Mouse (Mus musculus) liver, embryonic 12.5 days (tissue): ENCODE data around the gene Arl3. TPM values are rescaled to one million over a fixed set of nuclear protein-coding genes. Genes with fewer than 3 reads are reported as not detected.
A peak's percentile ranks its signal among the peaks of the same experiment; 100 is the strongest.

Source experiments
- ATAC-seq: fragments of 200-750 bp; cut with Nextera tagmentation; 2 replicates; pipeline ENCODE4 v1.8.0; 2017; ENCODE audit warnings: moderate number of reproducible peaks, mild to moderate bottlenecking, moderate library complexity
- H3K27ac ChIP-seq: fragments of 300-500 bp; sonication (generic); 2 replicates; pipeline ENCODE4 v1.5.1; 2016; ENCODE audit warnings: mild to moderate bottlenecking
- H3K27me3 ChIP-seq: fragments of 300-500 bp; sonication (generic); replicated peaks from 2 replicates; pipeline ENCODE4 v1.6.1; 2016; ENCODE audit warnings: mild to moderate bottlenecking, moderate library complexity
- H3K36me3 ChIP-seq: fragments of 300-500 bp; sonication (generic); 2 replicates; pipeline ENCODE4 v1.6.1; 2016; ENCODE audit warnings: mild to moderate bottlenecking, moderate library complexity
- H3K4me1 ChIP-seq: fragments of 300-500 bp; sonication (generic); 2 replicates; pipeline ENCODE4 v1.6.1; 2016
- H3K4me2 ChIP-seq: fragments of 300-500 bp; sonication (generic); 2 replicates; pipeline ENCODE4 v1.6.1; 2016; ENCODE audit warnings: mild to moderate bottlenecking, moderate library complexity
- H3K4me3 ChIP-seq: fragments of 300-500 bp; sonication (generic); 2 replicates; pipeline ENCODE4 v1.5.1; 2016; ENCODE audit warnings: mild to moderate bottlenecking, moderate library complexity
- H3K9ac ChIP-seq: fragments of 300-500 bp; sonication (generic); 2 replicates; pipeline ENCODE4 v1.6.1; 2016; ENCODE audit warnings: mild to moderate bottlenecking, moderate library complexity
- H3K9me3 ChIP-seq: fragments of 300-500 bp; sonication (generic); replicated peaks from 2 replicates; pipeline ENCODE4 v1.6.1; 2016; ENCODE audit warnings: mild to moderate bottlenecking, moderate library complexity
- WGBS: fragments of 180-500 bp; shearing (Covaris S2); methylation state at CpG from one replicate; pipeline ENCODE4 v1.1.7; 2016; ENCODE audit not compliant: insufficient replicate concordance; 5-methylcytosine and 5-hydroxymethylcytosine counted together
- polyA plus RNA-seq: library from polyadenylated mRNA; unstranded; fragments of >200 nt; fragmentation: Nextera tagmentation; extraction: Ambion mirVana; gene quantifications from 2 replicates; pipeline ENCODE4 v1.2.1, GENCODE M21; 2016

The Arl3 gene
- polyA plus RNA-seq, 1 experiment from 2014 or later = 37.2 TPM

DNA sequence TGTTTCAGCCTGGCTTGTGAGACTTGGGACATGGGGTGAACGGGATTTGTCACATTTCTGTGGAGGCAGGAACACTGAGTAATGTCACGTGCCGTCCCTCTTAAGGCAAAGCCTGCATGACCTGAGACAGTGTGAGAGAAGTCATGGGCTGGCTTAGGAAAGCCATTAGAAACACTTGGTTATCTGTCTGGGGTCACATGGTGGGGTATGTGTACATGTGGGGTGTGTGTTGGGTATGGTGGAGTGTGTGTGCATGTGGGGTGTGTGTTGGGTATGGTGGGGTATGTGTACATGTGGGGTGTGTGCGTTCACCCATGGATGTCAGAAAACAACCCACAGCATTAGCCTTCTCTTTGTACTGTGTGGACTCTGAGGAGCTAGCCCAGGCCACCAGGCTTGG is 22.6 kb downstream of the Arl3 start:
- ATAC-seq = no peak; the same call in 1 of the 2 replicates
- 80% methylated on average over 4 of the region's 4 CpGs for WGBS
- Histone ChIP-seq H3K4me2 (no peak overlapping the region), H3K9me3 (no peaks in the 10 kb centered on the region), H3K27ac (no peak overlapping the region), H3K36me3 (peaks cover 35% of the 10 kb centered on the region), H3K4me1 (peaks cover 34% of the 10 kb centered on the region), H3K4me3 (no peak overlapping the region), H3K27me3 (no peaks in the 10 kb centered on the region), H3K9ac (no peak overlapping the region)

DNA sequence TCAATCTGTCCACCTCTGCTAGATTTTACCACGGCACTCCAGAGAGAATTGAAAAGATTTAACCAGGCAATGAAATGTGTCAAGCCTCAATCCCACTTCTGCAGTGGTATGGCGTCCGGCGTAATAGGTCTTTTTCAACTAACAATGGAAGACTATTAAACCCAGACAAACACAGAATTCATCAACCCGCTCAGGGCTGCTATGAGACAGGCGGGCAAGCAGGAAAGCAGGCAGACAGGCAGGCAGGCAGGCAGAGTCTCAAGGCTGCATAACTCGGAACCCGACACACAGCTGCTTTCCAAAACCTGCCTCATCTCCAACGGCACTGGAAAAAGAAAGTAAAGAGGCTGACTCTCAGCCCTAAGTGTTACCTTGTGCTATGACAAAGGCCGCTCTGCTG is 24.9 kb downstream of the Arl3 start:
- H3K9ac ChIP-seq = no peak overlapping the region
- H3K4me1 ChIP-seq = peaks cover 16% of the 10 kb centered on the region
- ATAC-seq = no peak
- H3K27ac ChIP-seq = no peak overlapping the region
- H3K9me3 ChIP-seq = no peaks in the 10 kb centered on the region
- no peak overlapping the region for H3K4me2 ChIP-seq
- H3K4me3 ChIP-seq = no peak overlapping the region
- 86% methylated on average over 10 of the region's 10 CpGs for WGBS
- no peaks in the 10 kb centered on the region for H3K27me3 ChIP-seq
- H3K36me3 ChIP-seq = peaks cover 35% of the 10 kb centered on the region

DNA sequence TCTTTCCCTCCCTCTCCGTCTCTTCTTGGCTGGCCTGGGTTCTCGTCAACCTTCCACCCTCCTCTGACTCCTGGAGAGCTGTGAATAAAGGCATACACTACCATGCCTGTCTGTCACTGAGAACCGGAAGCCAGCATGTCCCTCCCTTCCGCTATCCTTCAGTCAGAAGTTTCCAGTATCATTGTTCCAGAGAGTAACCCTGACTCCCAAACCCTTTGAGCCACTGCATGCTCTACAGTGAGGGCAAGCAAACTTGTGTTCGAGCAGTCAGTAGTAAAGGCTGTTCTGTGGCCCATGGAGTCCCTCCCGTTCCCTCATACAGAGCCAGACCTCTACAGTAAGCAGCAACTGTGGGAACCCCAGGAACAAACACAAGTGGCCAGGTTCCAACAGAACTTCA is 25.4 kb downstream of the Arl3 start:
- Histone ChIP-seq H3K9me3 (no peaks in the 10 kb centered on the region), H3K4me1 (peaks cover 10% of the 10 kb centered on the region), H3K27me3 (no peaks in the 10 kb centered on the region), H3K4me3 (no peak overlapping the region), H3K4me2 (no peak overlapping the region), H3K36me3 (peaks cover 35% of the 10 kb centered on the region), H3K9ac (peak overlapping the region; percentile 30; the same call in 1 of the 2 replicates), H3K27ac (no peak overlapping the region)
- WGBS = 75% methylated on average over 6 of the region's 6 CpGs
- ATAC-seq = no peak

DNA sequence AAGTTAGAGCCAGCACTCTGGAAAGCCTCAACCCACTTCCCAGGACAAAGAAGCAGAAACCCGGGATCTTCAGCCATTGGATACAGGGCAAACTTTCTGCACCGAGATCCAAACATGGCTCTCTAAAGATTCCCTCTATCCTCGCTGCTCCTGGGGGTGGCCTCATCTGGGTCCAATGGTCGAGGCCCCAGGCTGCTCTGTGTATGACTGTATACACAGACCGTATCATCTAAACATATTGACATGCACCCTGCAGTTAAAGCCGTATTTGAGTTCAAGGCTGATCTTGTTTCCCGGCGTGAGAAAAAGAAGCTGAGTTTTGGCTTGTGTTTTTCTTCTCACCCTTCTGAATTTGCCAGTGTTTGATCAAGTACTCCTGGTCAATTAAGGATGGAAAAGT is 30.2 kb downstream of the Arl3 start:
- no peak overlapping the region for H3K4me3 ChIP-seq
- H3K9ac ChIP-seq = no peak overlapping the region
- H3K4me1 ChIP-seq = peaks cover 15% of the 10 kb centered on the region
- H3K36me3 ChIP-seq = peaks cover 13% of the 10 kb centered on the region; the same call in 1 of the 2 replicates
- H3K27me3 ChIP-seq = no peaks in the 10 kb centered on the region
- H3K27ac ChIP-seq = no peak overlapping the region; the same call in 1 of the 2 replicates
- no peak overlapping the region for H3K4me2 ChIP-seq
- H3K9me3 ChIP-seq = no peaks in the 10 kb centered on the region
- no peak for ATAC-seq
- 73% methylated on average over 8 of the region's 8 CpGs for WGBS

DNA sequence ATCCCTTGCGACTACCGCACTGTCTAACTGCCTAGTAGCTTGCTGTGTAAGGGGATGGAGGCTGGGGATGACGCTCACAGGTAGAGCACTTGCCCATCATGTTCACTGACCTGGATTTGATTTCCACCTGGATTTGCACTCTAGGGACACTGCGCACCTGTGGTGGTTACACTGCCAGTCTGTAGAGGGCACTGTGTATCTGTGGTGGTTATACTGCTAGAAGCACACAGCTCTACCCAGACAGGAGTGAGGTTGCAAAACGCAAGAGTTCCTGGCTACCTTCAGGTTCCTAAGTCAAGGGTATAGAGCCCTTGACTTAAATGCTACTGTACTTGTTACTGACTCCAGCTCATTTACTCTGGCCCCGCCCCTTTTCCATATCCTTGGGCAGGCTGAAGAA is 34.8 kb downstream of the Arl3 start:
- WGBS = 79% methylated on average over 6 of the region's 6 CpGs
- no peak; the same call in 1 of the 2 replicates for ATAC-seq

DNA sequence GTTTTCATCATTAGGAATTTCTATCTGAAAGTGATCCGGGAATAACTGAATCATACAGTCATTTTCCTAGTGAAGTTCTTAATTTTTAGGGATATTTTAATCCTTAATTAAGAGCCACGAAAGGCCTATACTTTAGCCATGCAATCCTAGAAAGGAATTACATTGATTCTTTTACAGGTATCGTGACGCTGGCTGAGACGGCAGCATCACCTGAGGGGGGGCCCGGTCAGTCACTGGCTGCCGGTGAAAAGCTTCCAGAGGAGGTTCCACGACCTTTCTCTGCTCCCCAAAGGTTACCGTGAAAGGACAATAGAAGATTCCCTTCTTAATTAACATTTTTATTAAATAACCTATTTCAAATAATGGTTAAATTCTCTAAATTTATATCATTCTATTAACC is 35.6 kb downstream of the Arl3 start:
- no peak overlapping the region for H3K4me3 ChIP-seq
- no peaks in the 10 kb centered on the region for H3K27me3 ChIP-seq
- WGBS = 88% methylated on average over 9 of the region's 9 CpGs
- ATAC-seq = no peak
- H3K4me2 ChIP-seq = no peak overlapping the region
- peaks cover 27% of the 10 kb centered on the region for H3K4me1 ChIP-seq
- H3K27ac ChIP-seq = no peak overlapping the region
- H3K9me3 ChIP-seq = no peaks in the 10 kb centered on the region
- no peak overlapping the region for H3K9ac ChIP-seq
- peaks cover 10% of the 10 kb centered on the region; the same call in 1 of the 2 replicates for H3K36me3 ChIP-seq

More for the DNA sequence above, 34.8 kb downstream of the Arl3 start:
- Histone ChIP-seq H3K36me3 (peaks cover 10% of the 10 kb centered on the region; the same call in 1 of the 2 replicates), H3K27me3 (no peaks in the 10 kb centered on the region), H3K4me1 (peaks cover 19% of the 10 kb centered on the region), H3K4me2 (no peak overlapping the region), H3K4me3 (no peak overlapping the region), H3K9ac (no peak overlapping the region), H3K9me3 (no peaks in the 10 kb centered on the region), H3K27ac (no peak overlapping the region)

DNA sequence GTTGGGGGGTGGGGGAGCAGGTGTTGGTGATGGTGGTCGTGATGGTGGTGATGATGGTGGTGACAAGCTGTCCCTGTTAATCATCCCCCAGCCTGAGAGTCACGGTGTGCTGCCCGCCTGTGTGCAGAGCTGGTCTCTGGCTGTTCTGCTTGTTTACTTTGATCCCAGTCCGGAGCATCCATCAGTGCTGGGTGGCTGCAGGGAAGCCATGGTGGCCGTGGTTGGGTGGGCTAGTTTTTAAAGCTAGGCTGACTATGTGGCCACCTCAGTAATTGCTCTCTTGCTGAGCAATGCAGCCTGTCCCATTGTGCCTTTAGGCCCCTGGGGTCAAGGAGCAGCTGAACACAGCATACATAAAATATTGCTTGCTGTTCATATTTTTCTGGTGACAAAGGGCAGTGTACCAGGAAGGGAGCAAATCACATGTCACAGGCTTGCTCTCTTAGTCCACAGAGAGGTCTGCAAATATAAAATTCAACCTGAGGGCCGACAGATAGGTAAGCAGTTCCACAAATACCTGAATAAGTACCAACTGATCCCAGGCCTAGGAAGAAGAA is 38.4 kb downstream of the Arl3 start:
- Histone ChIP-seq H3K9ac (no peak overlapping the region), H3K4me1 (peaks cover 44% of the 10 kb centered on the region), H3K27ac (no peak overlapping the region), H3K36me3 (no peaks in the 10 kb centered on the region), H3K4me2 (no peak overlapping the region), H3K9me3 (no peaks in the 10 kb centered on the region), H3K27me3 (peaks cover 3% of the 10 kb centered on the region; the same call in 1 of the 2 replicates), H3K4me3 (no peak overlapping the region)
- WGBS = 59% methylated on average over 6 of the region's 6 CpGs
- no peak for ATAC-seq

DNA sequence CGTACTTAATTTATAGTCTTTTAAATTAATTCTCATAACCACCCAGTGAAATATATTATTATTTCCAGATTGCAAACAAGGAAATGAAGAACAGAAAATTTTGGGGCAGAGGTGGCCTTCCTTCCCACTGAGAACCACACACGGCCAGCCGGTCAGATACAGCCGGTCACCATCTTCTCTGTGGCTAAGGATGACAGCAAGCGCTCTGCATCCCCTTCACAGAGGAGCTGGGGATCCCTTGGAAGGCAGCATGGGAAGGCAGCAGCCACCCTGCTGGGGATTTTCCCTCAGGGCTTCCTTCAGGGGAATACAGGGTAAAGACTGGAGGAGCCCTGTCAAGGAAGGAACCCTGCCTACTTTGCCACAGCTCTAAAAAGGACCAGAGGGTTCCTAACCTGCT is 39.5 kb downstream of the Arl3 start:
- peaks cover 55% of the 10 kb centered on the region for H3K4me1 ChIP-seq
- no peak overlapping the region for H3K27ac ChIP-seq
- no peak for ATAC-seq
- no peak overlapping the region for H3K4me3 ChIP-seq
- H3K36me3 ChIP-seq = no peaks in the 10 kb centered on the region
- H3K4me2 ChIP-seq = no peak overlapping the region
- no peaks in the 10 kb centered on the region for H3K9me3 ChIP-seq
- H3K9ac ChIP-seq = no peak overlapping the region
- 78% methylated on average over 5 of the region's 5 CpGs for WGBS
- H3K27me3 ChIP-seq = peaks cover 8% of the 10 kb centered on the region

DNA sequence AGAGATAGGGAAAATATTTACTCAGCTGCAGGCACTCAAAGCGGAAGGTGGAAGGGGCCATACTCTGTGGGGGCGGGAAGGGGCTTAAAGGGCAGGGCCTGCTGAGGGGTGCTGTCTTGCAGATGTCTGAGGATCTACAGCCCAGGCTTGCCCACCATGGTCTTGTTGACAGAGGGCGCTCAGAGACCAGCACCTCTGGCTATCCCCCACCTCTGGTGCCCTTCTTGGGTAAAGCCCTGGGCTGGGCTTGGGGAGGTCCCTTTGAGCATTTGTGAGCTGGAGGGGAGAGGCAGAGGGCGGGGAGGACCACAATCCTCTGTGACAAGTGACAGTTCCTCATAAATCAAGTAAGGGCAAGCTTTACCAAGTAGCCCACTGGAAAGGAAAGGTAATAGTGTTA is 39.9 kb downstream of the Arl3 start:
- Histone ChIP-seq H3K36me3 (no peaks in the 10 kb centered on the region), H3K9ac (no peak overlapping the region), H3K4me3 (no peak overlapping the region), H3K4me1 (peaks cover 60% of the 10 kb centered on the region), H3K9me3 (no peaks in the 10 kb centered on the region), H3K27ac (peak overlapping the region; percentile 33; the same call in 1 of the 2 replicates), H3K4me2 (no peak overlapping the region), H3K27me3 (peaks cover 8% of the 10 kb centered on the region)
- ATAC-seq = no peak
- WGBS = 52% methylated on average over 4 of the region's 4 CpGs

DNA sequence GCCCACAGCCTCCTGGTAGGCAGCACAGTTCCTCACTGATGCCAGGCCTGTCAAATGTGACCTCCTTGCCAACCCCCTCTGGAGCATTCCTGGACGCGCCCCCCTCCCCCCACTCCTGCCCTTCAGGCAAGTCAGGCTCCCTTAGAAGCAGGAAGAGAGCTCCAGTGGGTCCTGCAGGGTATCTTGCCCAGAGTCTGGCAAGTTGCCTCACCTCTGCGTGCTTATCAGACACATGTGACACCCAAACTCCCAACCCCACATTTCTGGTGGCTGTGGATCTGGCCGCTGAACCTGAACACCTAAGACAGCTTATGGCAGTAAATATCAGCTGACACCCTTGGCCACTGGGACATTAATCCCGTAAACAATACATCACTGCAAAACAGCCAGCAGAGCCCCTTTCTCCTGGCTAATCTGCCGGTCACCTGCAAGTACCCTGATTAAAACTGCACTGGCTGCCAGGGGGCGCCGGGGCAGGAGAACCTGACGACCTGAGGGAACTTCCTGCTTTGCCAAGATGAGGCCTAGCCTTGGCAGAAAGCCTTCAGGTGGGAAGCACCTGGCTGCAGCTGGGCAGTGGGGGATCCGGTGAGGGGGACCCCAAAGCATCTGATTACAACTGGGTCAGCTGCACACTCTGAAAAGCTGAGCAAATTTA is 40.8 kb downstream of the Arl3 start:
- Histone ChIP-seq H3K36me3 (no peaks in the 10 kb centered on the region), H3K4me1 (peaks cover 63% of the 10 kb centered on the region), H3K9ac (peak overlapping the region; percentile 47; the same call in 1 of the 2 replicates), H3K4me3 (no peak overlapping the region), H3K9me3 (no peaks in the 10 kb centered on the region), H3K27me3 (peaks cover 13% of the 10 kb centered on the region), H3K27ac (peak overlapping the region; percentile 65), H3K4me2 (peak overlapping the region; percentile 41)
- 11% methylated on average over 10 of the region's 10 CpGs for WGBS
- ATAC-seq = peak; percentile 70

DNA sequence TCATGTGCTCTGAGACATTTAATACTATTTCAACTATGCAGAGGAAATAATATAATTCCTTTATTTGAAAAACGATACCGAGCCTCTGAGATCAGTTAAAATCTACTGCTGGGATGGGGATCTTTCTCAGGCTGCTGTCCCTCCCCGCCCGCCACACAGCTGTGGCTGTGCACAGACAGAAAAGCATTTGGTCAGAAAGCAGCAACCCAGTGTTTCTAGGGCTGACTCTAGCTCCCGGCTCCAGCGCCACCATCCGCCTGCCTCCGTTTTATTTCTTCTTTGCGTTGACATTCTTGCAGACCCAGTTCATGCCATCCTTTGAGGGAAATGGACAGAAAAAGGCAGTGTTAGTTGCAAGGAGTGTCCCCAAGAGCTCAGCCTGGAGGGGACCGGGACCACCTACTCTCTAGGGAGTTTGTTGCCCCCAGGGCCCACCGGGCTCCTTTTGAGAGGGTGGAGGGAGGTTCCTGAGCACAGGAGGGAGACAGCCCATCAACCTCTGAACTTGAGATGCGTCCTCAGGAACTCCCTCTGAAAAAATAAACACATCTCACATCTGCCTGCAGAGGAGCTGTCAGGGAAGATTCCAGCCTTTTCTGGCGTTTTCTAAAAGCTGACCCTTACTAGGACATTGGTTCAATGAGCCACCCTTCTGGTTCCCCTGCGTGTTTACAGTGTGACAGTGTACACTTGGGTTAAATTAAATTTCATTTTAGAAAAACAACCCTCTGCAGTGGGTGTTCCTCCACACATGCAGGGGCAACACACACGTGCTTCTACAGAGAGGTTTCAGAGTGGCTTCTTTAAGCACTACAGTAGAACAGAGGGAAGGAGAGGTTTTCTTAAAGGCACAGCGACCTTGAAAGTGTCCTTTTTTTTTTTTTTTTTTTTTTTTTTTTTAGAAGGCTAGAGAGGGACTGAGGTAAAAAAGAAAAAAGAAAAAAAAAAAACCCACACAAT is 41.6 kb downstream of the Arl3 start:
- H3K4me1 ChIP-seq = peaks cover 63% of the 10 kb centered on the region
- ATAC-seq = no peak
- 30% methylated on average over 16 of the region's 16 CpGs for WGBS

More for the DNA sequence above, 41.6 kb downstream of the Arl3 start:
- Histone ChIP-seq H3K4me3 (no peak overlapping the region), H3K9me3 (no peaks in the 10 kb centered on the region), H3K4me2 (peak overlapping the region; percentile 41), H3K27me3 (peaks cover 19% of the 10 kb centered on the region), H3K9ac (peak overlapping the region; percentile 47; the same call in 1 of the 2 replicates), H3K27ac (peak overlapping the region; percentile 61), H3K36me3 (no peaks in the 10 kb centered on the region)
